Mouse (Mus musculus) telencephalon, adult 2 months (tissue): ENCODE measurements around the gene Pou4f2.

Experiments used
- DNase-seq: peaks from one replicate; pipeline ENCODE4 v3.0.0-alpha.2; 2011; ENCODE audit warnings: low read depth, low spot score

Pou4f2 gene

DNA sequence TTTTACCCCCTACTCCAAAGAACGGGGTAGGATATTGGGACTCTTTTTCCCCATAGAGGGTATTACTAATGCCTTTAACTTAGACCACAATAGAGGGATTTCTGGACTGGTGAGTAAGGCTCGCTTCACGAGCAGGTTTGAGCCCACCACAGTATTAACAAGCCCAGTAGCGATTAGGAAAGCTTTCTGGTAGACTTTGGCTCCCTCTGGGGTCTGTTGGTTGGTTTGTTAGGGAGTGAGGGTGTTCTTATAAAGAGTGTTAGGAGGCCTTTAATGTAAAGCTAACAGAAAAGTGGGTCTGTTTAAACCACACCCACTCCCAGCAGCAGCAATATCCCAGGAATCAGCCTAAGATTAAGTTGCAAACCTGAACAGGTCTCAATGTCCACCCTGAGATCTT lies 17.2 kb downstream of the Pou4f2 start:
- DNase-seq: no peak

DNA sequence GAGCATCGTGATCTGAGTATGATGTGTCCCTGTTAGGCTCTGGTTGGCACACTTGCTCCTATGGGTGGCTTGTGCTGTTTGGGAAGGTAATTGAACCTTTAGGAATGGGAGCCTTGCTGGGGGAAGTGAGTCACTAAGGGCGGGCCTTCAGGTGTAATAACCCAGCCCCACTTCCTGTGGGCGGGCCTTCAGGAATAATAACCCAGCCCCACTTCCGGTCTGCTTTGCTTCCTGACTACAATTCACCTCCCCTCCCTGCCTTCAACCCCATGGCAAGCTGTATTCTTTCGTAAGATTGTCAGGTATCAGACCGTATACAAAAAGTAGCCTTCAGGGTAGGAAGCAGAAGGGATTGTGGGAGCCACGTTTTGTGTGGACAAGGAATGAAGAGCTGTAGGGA lies 45.7 kb downstream of the Pou4f2 start:
- DNase-seq: no peak
